Mouse (Mus musculus) erythroid progenitor cell, adult 5-6 weeks (primary cell): ENCODE data around the gene Zfp36. TPM values are rescaled to one million over a fixed set of nuclear protein-coding genes. Genes with fewer than 3 reads are reported as not detected.

Source experiments
- ATAC-seq: replicated peaks from 2 replicates; pipeline ENCODE4 v1.8.0; 2016; ENCODE audit warnings: moderate number of reproducible peaks, mild to moderate bottlenecking, moderate TSS enrichment, inconsistent platforms; ENCODE audit not compliant: poor library complexity, low FRiP score, severe bottlenecking
- total RNA-seq, 2 experiments: library from RNA; stranded (forward) in 1 of 2; stranded (reverse) in 1 of 2; fragments of 150-400 nt in 1 of 2; fragments of 186-747, 209-891 nt in 1 of 2; gene quantifications; 2 replicates each; pipeline versions ENCODE4 v1.2.3 to v1.2.4; 2015 to 2017; ENCODE audit warnings: low replicate concordance in 2 of 2

The Zfp36 gene
- total RNA-seq, 2 experiments from 2014 or later, result 3.9 to 39.8 TPM

DNA sequence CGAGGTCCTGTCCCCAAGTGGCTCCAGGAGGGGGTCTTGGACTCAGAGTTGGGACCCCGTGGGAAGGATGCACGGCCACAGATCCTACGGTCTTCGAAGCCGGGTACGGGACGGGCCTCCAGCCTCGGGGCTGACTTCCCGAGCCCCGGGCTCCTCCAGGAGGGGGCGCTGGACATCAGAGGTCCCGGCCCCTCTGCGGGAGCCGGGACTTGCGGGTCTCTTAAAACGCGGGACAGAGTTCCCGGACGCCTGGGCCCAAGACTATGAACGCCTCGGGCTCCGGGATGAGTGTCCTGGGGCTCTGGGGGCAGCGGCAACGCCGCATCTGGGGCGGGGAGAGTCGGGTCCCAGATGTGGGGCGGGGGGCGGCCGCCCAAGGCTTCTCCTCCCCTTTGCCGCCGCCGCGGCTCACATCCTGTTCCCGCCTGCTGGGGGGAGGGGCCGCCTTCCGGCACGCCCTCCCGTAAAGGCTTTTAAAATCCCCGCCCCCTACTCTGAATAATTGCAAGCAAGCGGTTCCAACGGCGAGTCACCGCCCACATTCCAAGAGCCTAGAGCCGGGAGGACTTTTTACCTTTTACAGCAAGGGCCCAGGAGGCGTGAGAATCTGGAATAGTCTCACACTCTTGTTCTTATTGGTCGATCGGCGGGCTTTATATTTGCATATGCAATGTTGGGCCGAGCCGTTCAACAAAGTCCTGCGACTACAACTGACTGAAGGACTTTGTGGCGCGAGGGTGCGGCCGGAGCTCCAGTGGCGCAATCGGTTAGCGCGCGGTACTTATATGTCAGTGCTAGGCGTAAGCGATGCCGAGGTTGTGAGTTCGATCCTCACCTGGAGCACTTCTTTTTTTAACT lies 7.6 kb downstream of the Zfp36 start, which contains the start of gene Plekhg2:
Gene Plekhg2, minus strand, starts transcription at position 349 of the 858 bp plus-strand sequence.
- ATAC-seq, result peak; percentile 67

DNA sequence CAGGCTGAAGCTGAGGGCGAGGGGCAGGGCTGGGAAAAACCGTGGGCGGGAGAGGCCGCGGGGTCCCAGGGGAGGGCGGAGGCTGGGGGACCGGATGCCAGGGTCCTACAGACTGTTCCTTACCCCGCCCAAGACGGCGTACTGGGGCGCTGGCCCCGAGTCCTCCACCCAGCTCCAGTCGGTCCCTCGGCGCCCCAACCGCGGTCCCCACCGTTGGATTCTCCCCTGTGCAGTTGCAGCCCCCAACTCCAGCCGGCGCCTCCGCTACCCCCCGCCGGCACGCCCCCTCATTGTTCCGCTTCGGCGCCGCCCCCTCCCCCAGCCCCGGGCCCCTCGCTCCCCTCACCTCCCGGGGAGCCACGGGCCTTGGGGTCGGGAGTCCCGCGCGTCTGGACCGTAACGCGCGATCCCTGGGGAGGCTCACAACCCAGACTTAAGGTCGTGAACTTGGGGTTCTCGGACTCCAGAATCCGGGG lies 8.5 kb downstream of the Zfp36 start:
- ATAC-seq, result no peak

DNA sequence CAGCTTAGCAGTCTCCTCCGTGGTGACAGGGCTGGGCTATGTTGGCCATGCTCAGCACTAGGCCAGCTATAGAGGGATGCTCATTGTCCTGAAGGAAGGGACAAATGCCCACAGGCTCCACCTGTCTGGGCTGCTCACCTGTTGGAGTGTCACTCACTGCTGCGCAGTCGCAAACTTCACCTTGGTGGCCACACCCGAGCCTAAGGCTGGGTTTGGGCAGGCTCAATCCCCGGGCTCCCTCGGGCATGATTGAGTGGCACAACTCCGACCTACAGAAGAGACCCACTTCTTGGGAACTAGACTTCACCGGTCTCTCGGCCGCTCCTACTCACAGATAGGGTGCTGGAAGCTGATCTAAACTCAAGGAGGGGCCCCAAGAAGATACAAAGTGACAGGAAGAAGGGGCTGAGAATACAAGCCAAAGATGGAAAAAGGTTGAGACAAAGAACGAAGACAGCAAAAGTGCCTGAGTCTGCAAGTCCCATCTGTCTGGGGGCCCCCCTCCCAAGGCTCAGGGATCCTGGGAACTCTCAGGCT lies 9.0 kb downstream of the Zfp36 start:
- ATAC-seq, result no peak

GRCm38 (mm10) chr7:28370051-28370450 lies 10.0 kb downstream of the Zfp36 start:
- ATAC-seq, result no peak

DNA sequence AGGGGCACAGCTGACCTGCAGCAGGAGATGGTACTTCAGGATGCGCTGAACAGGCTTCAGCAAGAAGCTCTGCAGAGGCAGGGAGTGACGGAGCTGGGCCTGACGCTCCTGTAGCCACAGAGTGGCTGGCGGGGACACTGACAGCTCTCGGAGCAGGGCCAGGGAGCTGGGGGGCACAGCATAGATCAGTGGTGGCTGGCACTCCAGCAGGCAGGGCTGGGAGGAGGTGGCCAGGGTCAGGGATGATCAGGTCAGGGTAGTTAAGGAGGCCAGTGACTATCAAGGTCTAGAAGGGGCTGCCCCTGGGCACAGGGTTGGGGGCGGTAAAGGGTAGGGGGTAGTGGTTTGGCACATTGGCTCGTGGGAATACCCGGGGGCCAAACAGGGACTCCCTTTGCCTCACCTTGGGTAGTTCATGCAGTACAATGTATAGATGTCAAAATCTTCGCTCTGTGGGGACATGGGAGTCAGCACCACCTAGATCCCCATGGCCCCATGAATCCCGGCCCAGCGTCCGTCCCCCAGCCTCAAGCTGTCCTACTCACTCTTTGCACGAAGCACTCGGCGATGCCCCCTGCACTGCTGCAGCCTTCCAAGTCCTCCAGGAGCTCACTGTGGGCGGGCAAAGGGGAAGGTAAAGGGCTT lies 11.7 kb downstream of the Zfp36 start:
- no peak for ATAC-seq

GRCm38 (mm10) chr7:28367663-28368275 lies 12.3 kb downstream of the Zfp36 start:
- ATAC-seq, result no peak

DNA sequence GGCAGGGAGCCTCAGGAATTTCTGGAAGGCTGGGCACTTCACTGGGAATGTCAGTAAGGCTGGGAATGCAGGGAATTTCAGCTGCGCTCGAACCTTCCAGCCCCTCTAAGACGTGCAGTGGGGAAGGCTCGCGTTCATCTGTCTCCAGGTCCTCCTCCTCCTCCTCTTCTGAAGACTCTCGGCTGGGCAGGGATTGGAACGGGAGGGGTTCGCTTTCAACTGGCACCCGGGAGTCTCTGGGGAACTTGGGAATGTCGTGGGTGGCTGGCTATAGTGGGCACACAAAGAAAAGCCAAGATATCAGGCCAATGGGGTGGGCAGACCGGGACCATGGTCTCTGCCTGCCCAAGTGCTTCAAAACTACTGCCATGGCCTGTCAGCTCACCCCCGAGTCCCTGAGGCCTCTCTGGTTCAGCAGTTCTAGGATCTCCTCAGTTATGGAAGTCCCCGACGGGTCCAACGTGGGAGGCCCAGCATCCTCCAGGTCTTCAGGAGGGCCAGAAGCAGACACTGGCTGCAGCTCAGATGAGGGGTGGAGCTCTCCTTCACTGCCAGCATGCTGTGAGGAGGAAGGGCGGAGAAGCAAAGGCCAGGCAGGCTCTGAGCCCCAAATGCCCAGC lies 17.5 kb downstream of the Zfp36 start:
- no peak for ATAC-seq

DNA sequence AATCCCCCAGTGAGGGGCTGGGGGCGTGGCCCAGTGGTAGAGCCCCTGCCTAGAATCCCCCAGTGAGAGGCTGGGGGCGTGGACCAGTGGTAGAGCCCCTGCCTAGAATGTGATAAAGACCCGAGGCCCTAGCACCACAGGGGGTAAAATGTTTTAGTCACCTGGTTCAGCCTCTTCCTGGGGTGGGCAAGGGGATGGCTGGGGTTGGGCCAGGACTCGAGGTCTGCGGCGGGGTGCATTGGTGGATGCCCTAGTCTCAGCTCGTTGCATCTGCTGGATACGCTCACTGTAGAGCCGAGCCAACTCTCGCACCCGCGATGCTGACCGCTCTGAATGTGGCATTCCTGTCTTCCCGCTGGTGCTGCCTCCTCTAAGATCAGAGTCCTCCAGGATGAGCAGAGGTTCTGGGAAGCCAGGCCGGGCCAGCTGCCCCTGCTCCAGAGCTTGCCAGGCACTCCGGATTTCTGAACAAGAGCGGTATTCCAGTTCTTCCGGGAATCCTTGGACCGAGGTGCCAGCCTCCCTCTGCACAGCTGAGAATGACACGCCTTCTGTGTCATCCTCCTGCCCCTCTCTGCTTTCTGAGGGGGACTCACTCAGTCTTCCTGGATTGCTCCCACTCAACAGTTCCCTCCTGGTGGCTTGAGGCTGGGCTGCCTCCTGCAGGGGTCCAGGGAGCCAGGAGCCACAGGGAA lies 18.3 kb downstream of the Zfp36 start:
- no peak for ATAC-seq

- no peak for ATAC-seq
Measured at GRCm38 (mm10) chr7:28360291-28360690, 19.8 kb downstream of the Zfp36 start.

DNA sequence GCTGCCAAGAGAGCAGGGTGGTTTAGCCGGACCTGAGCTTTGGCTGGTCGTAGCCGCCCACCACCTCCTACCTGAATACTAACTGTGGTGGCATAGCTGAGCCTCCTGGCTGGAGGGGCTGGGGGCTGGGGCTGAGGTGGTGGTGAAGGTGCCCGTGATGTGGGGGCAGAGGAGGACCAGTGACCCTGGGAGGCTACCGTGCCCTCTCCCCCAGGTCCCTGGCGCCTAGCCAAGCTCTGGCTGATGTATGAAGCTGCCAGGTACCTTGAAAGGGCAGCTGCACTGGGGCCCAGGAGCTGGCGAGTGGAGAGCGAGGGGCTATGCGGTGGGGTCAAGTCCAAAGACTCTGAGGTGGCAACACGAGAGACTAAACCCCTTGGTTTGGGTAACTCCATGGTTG lies 20.2 kb downstream of the Zfp36 start:
- no peak for ATAC-seq

GRCm38 (mm10) chr7:28358431-28358830 lies 21.6 kb downstream of the Zfp36 start:
- ATAC-seq, result no peak

DNA sequence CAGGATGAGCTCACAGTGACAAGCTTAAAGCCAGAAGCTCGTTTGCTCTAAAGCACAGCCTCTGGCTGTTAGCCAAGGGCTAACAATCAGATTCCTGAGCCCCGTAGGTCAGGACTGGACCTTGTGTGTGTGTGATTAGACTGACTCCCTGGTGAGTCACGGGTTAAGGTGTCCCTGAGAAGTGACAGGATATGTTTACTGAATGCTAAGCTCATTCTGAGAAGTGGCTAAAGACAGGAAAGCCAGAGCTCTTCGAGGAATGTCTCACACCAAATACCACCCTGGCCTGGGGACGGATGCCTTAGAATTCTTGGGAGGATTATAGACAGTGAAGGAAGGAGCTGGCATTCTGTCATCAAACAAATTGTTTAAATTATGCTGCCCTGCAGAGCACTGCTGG lies 22.1 kb downstream of the Zfp36 start:
- no peak for ATAC-seq

DNA sequence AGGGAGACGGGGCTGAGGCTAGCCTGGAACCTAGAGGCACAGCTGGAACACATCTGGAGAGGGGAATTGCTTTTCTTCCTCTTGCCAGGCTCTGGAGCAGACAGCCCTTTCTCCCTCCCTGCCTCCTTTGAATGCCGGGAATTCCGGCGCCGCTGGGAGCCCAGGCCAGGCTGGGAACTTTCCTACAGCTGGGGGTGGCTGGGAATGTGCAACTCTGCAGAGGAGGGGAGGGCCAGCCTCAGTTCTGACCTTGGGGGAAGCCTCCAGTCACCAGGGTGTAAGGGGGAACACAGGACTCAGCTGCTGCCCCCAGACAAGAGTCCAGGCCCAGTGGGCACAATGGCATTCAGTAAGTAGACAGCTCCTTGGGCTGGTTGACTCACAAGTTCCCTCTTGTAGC lies 23.1 kb downstream of the Zfp36 start:
- ATAC-seq, result no peak

GRCm38 (mm10) chr7:28355221-28355620 lies 24.8 kb downstream of the Zfp36 start:
- no peak for ATAC-seq

GRCm38 (mm10) chr7:28354596-28354995 lies 25.5 kb downstream of the Zfp36 start:
- ATAC-seq, result no peak

DNA sequence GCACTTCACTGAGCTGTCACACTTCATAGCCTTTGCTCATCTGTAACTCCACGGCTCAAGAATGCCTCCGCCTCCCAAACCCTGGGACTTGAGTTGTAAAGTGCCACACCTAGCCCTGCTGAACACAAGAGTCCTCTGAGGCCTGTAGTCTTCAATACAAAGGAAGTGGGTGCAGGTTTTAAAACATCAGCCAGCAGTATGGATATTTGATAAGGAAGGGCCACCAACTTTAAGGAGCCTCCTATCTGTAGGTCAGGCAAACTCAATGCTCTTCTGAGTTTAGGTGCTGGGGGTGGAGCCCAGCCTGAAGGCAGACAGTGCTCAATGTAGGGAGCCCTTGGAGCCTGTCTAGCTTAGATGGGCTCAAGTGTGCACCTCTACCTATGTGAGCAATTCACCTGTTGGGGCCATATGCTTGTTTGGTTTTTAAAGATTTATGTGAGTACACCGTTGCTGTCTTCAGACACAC lies 25.9 kb downstream of the Zfp36 start:
- no peak for ATAC-seq

- no peak for ATAC-seq
Measured at GRCm38 (mm10) chr7:28353267-28353666, 26.8 kb downstream of the Zfp36 start.

DNA sequence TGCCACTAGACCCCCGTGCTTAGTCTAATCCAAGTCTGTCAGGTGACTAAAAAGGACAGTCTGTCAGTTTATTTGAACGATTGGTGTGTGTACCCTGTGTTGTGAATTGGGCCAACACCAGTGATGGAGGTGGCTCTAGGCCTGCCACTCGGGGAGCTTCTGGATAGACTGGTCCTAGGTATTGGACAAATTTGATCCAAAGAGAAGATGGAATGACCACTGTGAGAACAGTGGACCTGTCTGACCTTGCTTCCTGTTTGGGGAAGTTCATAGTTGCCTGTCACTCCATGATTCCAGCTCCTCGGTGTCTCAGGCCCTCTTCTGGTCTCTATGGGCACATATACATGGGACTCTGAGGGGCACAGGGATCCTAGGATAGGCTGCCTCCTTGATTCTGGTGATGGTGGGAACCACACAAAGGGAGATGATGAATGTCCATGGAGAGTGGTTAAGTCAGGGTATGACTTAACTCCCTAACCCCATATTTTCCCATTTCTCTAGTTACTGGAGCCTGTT lies 28.3 kb downstream of the Zfp36 start:
- ATAC-seq, result no peak
